Mouse (Mus musculus) thymus, adult 2 months (tissue): ENCODE measurements around the gene Ryr3.

Experiments
- CTCF ChIP-seq: fragments of 200-500 bp; IDR thresholded peaks from 2 replicates; pipeline ENCODE4 v1.5.1; 2012; ENCODE audit warnings: mild to moderate bottlenecking, control low read depth, low read length, moderate library complexity, borderline replicate concordance; ENCODE audit not compliant: control insufficient read depth, poor library complexity, insufficient read depth; ENCODE audit errors: extremely low read depth
- POLR2A ChIP-seq: fragments of 200-500 bp; IDR thresholded peaks from 2 replicates; pipeline ENCODE4 v1.6.1; 2012; ENCODE audit warnings: mild to moderate bottlenecking, low read length, control low read depth, moderate library complexity; ENCODE audit not compliant: control insufficient read depth, poor library complexity, insufficient read depth; ENCODE audit errors: extremely low read depth

GRCm38 (mm10) chr2:113238871-113239270 is 22.0 kb upstream of the Ryr3 start:
- TF ChIP-seq CTCF, result no peak
- no peak for TF ChIP-seq POLR2A
